Mouse (Mus musculus): ENCODE data around the gene Gpam. TPM values are rescaled to one million over a fixed set of nuclear protein-coding genes. Genes with fewer than 3 reads are reported as not detected.

The Gpam gene
- polyA plus RNA-seq, 1 experiment from 2014 or later, result 8.6 TPM

DNA sequence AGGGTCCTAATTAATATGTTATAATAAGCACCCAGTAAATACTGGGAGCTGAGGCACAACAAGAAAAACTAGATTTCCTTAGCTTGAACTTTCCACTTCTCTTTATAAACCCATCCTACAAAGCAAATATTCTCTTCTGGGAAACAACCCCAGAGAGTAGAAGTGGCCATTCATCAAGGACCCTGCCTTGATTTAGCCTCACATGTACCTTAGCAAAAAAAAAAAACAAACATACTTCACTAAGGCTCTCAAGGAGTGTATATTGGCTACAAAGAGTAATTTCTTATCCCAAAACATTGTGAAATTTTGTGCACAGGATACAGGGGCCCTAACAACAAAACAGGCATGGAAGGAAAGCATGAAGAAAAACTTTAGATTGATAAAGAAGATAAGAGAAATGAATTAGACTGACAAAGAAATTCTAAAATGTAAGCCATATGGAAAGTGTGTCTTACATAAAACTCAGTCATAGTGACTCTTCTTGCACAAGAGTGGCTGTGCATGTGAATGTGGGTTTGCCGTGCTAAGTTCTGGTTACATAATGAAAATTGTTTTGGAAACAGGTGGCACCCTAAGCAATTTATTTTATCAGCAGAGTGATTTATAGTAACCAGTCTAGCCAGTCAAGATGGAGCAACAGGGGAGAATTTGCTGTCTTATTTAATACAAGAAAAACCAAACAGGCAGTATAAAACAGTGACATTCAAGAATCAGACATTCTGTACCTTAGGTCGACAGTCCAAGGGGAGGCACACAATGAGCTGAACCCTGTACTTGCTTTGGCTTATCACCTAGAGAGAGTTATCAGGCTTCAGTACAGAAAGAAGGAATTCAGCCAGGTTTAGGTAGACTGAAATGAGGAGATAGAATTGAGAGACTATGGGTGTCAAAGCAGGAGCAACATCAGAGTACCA is 26.6 kb downstream of the Gpam start:
- no peak for ATAC-seq (replicated peaks; ENCODE audit: insufficient number of reproducible peaks, insufficient read depth, low FRiP score, low read depth)
- 63% methylated on average over 2 of the region's 2 CpGs for WGBS
- H3K9me3 ChIP-seq (replicated peaks), result no peaks in the 10 kb centered on the region
- peaks cover 2% of the 10 kb centered on the region; the same call in 1 of the 2 replicates for H3K36me3 ChIP-seq
- no peaks in the 10 kb centered on the region for H3K27me3 ChIP-seq
- peak overlapping the region; percentile 99 for H3K4me3 ChIP-seq
- peak overlapping the region; percentile 95 for H3K4me2 ChIP-seq
- peak overlapping the region; percentile 86 for H3K9ac ChIP-seq
- H3K4me1 ChIP-seq (replicated peaks), result peaks cover 24% of the 10 kb centered on the region
- no peak overlapping the region for H3K27ac ChIP-seq

DNA sequence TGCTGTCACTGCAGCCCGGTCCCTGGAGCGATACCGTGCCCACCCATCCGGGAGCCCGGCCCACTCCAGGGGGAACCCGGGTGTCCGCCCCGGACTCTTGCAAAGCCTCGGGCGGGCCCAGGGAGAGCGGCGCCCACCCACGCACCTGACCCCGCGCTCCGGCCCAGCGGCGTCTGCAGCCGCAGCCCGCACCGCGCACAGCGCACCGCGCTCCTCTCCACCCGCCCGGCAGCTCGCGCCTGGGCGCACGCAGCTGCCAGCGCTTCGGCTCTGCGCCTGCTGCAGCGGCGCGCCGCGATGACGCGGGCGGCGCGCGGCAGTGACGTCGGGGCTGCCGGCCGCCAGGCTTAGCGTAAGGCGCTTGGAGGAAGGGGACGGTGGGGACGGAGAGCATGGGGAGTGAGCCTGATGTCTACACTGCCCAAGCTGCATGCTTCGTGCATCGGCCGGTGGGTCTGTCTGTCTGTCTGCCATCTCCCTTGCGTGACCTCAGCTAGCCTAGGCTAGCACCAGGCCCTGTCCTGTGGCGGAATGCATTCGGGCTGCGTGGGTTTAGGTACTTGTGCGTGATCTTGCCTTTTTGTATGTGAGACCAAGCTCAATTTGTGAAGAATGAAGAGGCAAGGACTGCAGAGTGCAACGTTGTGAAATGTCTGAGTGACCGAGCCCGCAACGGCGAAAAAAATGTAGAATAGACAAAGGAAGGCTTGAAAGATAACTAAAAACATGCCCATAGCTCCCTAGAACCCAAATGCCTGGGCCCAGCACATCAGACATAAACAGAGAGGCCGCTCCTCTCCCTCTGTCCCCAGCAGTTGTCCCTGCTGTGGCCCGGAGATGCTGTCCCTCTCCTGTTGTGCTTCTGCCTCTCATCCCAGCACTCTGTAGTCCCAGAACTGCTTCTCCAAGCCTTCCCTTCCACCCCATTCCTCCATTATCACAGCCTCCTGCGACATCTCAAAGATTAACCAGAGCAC is 27.6 kb downstream of the Gpam start:
- ATAC-seq (replicated peaks; ENCODE audit: insufficient number of reproducible peaks, insufficient read depth, low FRiP score, low read depth), result peak; percentile 81
- no peaks in the 10 kb centered on the region for H3K9me3 ChIP-seq (replicated peaks)
- 1% methylated on average over 69 of the region's 69 CpGs for WGBS

DNA sequence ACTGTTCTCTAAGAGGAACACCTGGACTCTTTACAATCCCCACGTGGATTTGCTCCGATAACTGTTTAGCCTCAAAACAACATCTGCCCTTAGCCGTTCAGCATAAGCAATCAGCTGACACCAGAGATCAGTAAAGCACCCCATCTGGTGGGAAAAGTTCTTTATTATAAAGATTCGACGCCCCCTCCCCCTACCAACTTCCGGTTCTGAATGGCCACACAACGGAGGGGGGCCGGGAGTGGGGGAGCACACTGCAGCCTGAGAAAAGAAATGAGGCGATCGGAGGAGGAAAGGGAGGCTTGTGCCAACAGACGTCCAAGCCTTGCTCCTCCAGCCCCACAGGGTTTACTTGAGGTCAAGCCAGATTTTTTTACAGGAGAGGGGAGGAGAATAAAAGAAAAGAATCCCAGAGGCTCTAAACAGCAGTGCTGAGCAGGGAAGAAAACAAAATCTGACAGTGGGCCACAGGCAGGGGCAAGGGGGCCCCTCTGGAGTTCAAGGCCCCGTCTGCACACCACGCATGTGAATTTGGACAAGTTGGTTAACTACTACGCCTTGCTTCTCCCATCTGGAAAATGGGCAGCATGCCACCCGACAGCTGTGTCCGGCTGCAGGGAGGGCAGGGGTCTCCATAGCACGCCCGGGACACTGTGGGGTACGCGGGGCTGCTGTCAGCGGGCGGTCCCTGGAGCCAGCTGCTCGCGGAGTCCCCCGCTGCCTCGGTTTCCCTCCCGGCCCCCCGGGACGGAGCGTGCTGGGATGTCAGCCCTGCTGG is 28.4 kb downstream of the Gpam start:
- peak overlapping the region; percentile 82 for H3K27ac ChIP-seq
- under 1% methylated on average over 30 of the region's 30 CpGs for WGBS
- ATAC-seq (replicated peaks; ENCODE audit: insufficient number of reproducible peaks, insufficient read depth, low FRiP score, low read depth), result peak; percentile 34; the same call in 1 of the 2 replicates
- no peaks in the 10 kb centered on the region for H3K9me3 ChIP-seq (replicated peaks)
- no peaks in the 10 kb centered on the region for H3K27me3 ChIP-seq
- peak overlapping the region; percentile 86 for H3K9ac ChIP-seq
- peaks cover 22% of the 10 kb centered on the region for H3K4me1 ChIP-seq (replicated peaks)
- H3K4me3 ChIP-seq, result peak overlapping the region; percentile 99
- H3K36me3 ChIP-seq, result peaks cover 9% of the 10 kb centered on the region; the same call in 1 of the 2 replicates
- peak overlapping the region; percentile 95 for H3K4me2 ChIP-seq

More for the DNA sequence above, 27.6 kb downstream of the Gpam start:
- no peaks in the 10 kb centered on the region for H3K27me3 ChIP-seq
- H3K4me2 ChIP-seq, result peak overlapping the region; percentile 95
- H3K9ac ChIP-seq, result peak overlapping the region; percentile 86
- peaks cover 24% of the 10 kb centered on the region for H3K4me1 ChIP-seq (replicated peaks)
- H3K27ac ChIP-seq, result peak overlapping the region; percentile 82
- H3K4me3 ChIP-seq, result peak overlapping the region; percentile 99
- peaks cover 2% of the 10 kb centered on the region; the same call in 1 of the 2 replicates for H3K36me3 ChIP-seq

DNA sequence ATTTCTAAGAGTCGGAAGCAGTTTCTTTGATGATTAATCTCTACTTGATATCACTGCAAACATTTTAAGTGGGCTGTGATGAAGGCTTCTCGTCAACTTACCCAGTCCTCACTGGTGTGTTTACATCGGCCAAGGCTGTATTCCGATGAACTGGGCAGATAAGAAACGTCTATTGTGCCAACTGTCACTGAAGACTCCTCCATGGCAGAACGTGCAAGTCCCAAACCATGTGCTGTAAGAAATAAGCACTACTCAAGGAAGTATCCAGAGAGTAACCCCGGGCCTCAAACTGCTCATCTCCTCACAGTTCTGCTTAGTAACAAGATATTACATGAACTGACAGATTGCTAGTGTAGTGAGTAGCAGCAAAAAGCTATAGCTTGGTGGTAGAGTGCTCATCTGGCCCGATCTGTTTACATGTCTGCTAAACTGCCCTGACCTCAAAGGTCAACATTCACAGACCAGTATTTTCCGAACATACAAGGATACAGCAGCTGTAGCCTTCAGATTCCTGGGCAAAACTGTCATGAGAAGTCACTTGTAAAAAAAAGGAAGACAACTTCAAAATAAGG is 29.6 kb downstream of the Gpam start:
- H3K27me3 ChIP-seq, result no peaks in the 10 kb centered on the region
- ATAC-seq (replicated peaks; ENCODE audit: insufficient number of reproducible peaks, insufficient read depth, low FRiP score, low read depth), result no peak
- no peak overlapping the region for H3K4me2 ChIP-seq
- H3K4me3 ChIP-seq, result no peak overlapping the region
- H3K27ac ChIP-seq, result no peak overlapping the region
- peaks cover 14% of the 10 kb centered on the region for H3K4me1 ChIP-seq (replicated peaks)
- no peaks in the 10 kb centered on the region for H3K9me3 ChIP-seq (replicated peaks)
- no peak overlapping the region for H3K9ac ChIP-seq
- 59% methylated on average over 9 of the region's 9 CpGs for WGBS
- H3K36me3 ChIP-seq, result peaks cover 14% of the 10 kb centered on the region; the same call in 1 of the 2 replicates

DNA sequence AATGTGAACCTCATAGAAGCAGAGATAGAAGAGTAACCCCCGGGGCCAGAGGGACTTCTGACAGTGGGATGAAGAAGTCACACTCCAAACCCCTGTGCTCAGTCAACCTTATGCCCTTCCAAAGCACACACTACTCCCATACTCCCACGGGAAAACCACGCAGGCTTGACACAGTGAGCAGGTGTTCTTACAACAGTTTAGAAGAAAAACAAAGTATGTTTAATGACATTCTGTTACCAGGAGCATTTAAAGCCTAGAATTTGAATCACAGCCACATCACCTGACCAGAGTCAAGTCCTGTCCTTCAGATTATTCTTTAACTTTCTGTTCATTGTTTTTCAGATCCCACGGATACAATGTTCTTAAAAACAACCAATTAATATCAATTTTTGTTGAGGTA is 30.4 kb downstream of the Gpam start:
- no peaks in the 10 kb centered on the region for H3K27me3 ChIP-seq
- no peak overlapping the region for H3K27ac ChIP-seq
- no peak overlapping the region for H3K9ac ChIP-seq
- H3K36me3 ChIP-seq, result peaks cover 14% of the 10 kb centered on the region; the same call in 1 of the 2 replicates
- no peak for ATAC-seq (replicated peaks; ENCODE audit: insufficient number of reproducible peaks, insufficient read depth, low FRiP score, low read depth)
- no peak overlapping the region for H3K4me2 ChIP-seq
- WGBS, result 79% methylated on average over 4 of the region's 4 CpGs
- peaks cover 14% of the 10 kb centered on the region for H3K4me1 ChIP-seq (replicated peaks)
- H3K4me3 ChIP-seq, result no peak overlapping the region
- no peaks in the 10 kb centered on the region for H3K9me3 ChIP-seq (replicated peaks)

DNA sequence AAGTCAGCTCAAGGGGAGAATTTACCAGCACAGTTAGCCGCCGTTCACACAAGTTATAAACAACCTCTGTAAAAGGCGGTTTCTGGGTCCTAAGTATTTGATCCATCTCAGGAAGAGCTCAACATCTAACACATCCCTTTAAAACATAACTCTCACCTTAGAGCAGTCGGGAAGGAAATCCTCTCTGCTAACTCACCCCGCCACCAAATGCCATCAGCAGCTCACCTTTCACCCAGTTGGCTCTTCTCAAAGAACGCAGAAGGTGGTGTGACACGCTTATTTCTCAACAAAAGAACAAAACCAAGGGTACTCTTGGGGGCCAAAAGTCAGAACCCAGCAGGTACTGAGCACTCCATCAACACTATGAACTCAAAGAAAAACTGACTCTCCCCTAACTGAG is 31.5 kb downstream of the Gpam start:
- Histone ChIP-seq H3K4me2 (no peak overlapping the region), H3K27ac (no peak overlapping the region), H3K27me3 (no peaks in the 10 kb centered on the region), H3K9ac (no peak overlapping the region), H3K4me1 (replicated peaks) (peaks cover 14% of the 10 kb centered on the region), H3K4me3 (no peak overlapping the region), H3K36me3 (peaks cover 14% of the 10 kb centered on the region; the same call in 1 of the 2 replicates), H3K9me3 (replicated peaks) (no peaks in the 10 kb centered on the region)
- no peak for ATAC-seq (replicated peaks; ENCODE audit: insufficient number of reproducible peaks, insufficient read depth, low FRiP score, low read depth)
- 79% methylated on average over 7 of the region's 7 CpGs for WGBS

DNA sequence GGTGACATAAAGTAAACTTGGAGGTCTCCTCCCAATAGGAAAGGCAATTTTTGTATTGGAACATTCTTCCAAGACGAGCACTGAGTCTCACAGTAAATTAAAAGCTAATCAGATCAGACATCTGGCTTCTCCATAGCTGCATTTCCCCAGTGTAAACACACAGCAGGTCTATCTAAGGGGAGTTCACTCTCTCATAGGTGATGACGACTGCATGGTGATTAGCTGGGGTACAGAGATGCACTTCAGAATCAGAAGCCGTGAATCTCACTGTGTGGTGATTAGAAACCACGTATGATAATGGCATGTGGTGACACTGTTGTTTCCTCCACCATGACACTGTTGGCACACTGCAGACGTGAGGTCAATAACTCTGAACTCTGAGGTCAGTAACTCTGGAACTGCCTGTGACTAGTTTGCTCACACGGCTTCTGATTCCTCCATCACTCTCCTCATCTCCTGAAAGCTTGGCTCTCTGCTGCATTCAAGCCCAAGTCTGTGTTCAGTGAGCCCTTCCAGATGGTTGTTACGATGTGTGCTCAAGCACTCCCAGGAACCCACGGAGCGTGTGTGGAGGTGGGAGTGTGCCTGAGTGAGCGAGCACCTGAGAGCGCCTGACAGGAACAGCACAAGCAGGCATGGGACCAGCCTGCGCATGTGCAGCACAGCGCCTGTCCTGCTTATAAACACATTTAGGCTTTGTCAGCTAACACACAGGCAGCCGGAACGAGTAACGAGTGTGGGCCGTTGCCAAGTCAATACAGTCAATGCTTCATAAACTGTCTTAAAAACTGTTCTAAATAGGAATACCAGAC is 35.2 kb downstream of the Gpam start:
- Histone ChIP-seq H3K36me3 (peaks cover 48% of the 10 kb centered on the region), H3K9ac (no peak overlapping the region), H3K9me3 (replicated peaks) (no peaks in the 10 kb centered on the region), H3K4me3 (no peak overlapping the region), H3K4me2 (no peak overlapping the region), H3K4me1 (replicated peaks) (no peaks in the 10 kb centered on the region), H3K27me3 (no peaks in the 10 kb centered on the region), H3K27ac (no peak overlapping the region)
- WGBS, result 68% methylated on average over 17 of the region's 17 CpGs
- no peak for ATAC-seq (replicated peaks; ENCODE audit: insufficient number of reproducible peaks, insufficient read depth, low FRiP score, low read depth)

DNA sequence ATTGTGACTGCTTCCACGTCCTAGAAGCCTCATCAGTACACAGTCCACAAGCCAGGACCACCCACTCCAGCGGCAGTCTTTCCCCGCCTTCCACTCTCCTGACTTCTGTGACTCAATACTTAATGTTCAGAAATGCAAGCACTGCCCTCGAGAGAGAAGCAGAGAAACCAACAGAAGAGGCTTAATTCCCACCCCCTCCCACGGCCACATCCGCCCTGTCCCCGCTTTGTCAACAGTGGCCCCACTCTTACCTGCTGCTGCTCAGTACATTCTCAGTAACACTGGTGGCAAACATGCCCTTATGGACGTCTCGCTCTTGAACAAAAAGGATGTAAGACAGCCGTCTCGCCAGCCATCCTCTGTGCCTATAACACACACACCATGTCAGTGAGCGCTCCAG is 36.2 kb downstream of the Gpam start:
- WGBS, result 80% methylated on average over 12 of the region's 12 CpGs
- Histone ChIP-seq H3K4me3 (no peak overlapping the region), H3K9me3 (replicated peaks) (no peaks in the 10 kb centered on the region), H3K36me3 (peaks cover 55% of the 10 kb centered on the region), H3K4me1 (replicated peaks) (no peaks in the 10 kb centered on the region), H3K27me3 (no peaks in the 10 kb centered on the region), H3K4me2 (no peak overlapping the region), H3K27ac (no peak overlapping the region), H3K9ac (no peak overlapping the region)
- ATAC-seq (replicated peaks; ENCODE audit: insufficient number of reproducible peaks, insufficient read depth, low FRiP score, low read depth), result no peak

DNA sequence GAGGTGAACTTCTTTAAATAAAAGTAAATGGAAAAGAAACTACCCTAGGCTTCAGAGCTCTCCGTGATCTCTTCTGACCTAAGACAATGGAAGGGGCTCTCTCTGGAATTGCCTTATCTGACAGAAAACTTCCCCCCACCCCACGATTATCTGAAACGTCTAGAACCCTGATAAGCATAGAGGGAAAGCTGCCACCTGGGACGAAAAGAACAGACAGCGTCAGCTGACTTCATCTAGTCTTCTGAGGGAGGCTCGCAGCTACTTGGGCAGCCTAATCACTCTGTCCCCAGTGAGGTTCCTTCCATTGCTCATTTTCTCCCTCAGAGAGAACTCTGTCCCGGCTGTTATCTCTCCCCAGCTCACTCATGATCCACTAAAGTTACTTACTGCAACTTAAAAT is 36.9 kb downstream of the Gpam start:
- H3K4me3 ChIP-seq, result no peak overlapping the region
- WGBS, result 32% methylated on average over 7 of the region's 7 CpGs
- no peaks in the 10 kb centered on the region for H3K27me3 ChIP-seq
- no peaks in the 10 kb centered on the region for H3K9me3 ChIP-seq (replicated peaks)
- no peak for ATAC-seq (replicated peaks; ENCODE audit: insufficient number of reproducible peaks, insufficient read depth, low FRiP score, low read depth)
- no peak overlapping the region for H3K4me2 ChIP-seq
- no peak overlapping the region for H3K9ac ChIP-seq
- no peaks in the 10 kb centered on the region for H3K4me1 ChIP-seq (replicated peaks)
- H3K27ac ChIP-seq, result no peak overlapping the region
- H3K36me3 ChIP-seq, result peaks cover 55% of the 10 kb centered on the region

DNA sequence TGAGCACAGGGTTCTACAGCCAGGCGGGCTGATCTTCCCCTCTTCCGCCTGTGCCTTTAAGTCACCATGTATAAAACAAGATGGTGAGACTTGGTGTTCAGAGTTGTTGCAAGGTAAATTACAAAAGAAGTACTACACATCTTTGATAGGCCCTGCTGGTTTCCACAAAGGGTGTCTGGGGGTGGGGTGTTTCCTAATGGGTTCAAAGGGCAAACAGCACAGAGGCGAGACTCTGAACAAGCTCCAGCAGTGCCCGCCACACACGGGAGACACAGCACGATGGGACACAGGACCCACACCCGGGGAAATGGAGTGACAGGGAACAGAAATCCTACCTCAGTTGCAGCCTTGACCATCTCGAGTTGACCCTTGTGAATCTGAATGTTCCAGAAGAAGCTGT is 39.3 kb downstream of the Gpam start:
- ATAC-seq (replicated peaks; ENCODE audit: insufficient number of reproducible peaks, insufficient read depth, low FRiP score, low read depth), result no peak
- no peak overlapping the region for H3K27ac ChIP-seq
- no peaks in the 10 kb centered on the region for H3K27me3 ChIP-seq
- H3K9me3 ChIP-seq (replicated peaks), result no peaks in the 10 kb centered on the region
- H3K4me3 ChIP-seq, result no peak overlapping the region
- no peak overlapping the region for H3K4me2 ChIP-seq
- H3K36me3 ChIP-seq, result peaks cover 62% of the 10 kb centered on the region
- no peak overlapping the region for H3K9ac ChIP-seq
- 87% methylated on average over 8 of the region's 8 CpGs for WGBS
- no peaks in the 10 kb centered on the region for H3K4me1 ChIP-seq (replicated peaks)

All from heart, embryonic 15.5 days (tissue).